Mouse (Mus musculus): ENCODE results near the gene Tpcn1.

DNA sequence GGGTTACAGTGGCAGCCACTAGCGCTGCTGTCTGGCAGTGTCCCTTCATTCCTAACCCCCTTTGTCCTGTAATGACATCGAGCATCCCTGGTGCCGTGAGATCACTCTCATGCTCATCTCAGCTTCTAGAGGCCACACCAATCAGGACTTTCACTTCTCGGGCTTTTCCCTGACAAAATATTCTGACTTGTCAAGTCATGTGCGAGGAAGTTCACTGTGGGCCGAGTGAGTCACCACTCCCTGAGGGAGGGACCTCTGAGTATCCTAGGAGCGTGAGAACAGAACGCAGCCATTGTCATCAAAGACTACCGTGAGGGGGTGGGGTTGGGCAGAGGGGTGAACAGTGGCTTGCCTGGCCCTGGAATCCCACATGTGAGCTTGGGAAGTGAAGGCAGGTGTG lies 70.9 kb downstream of the Tpcn1 start:
- TF ChIP-seq POLR2A (IDR thresholded peaks at IDR 0.05; ENCODE audit: borderline replicate concordance, low read depth, low read length) (no peak), CTCF (IDR thresholded peaks at IDR 0.05; ENCODE audit: low read depth, low read length) (no peak)
